Mouse (Mus musculus) CH12.LX (cell line): ENCODE measurements at regions not wholly inside any gene's neighbourhood (a gene's known extent, or its start where the extent isn't known, plus 50 kb on each side); places are given as distances from the start of the nearest gene placed in this dataset.

Experiments used
- CTCF ChIP-seq, 2 experiments: IDR thresholded peaks in 1 of 2; conservative IDR thresholded peaks in 1 of 2; 2 replicates each; pipeline ENCODE4 v1.5.1; 2011 to 2012; ENCODE audit warnings: low read depth in 2 of 2, low read length in 2 of 2, improper control_type of control experiment in 1 of 2, inconsistent platforms in 1 of 2, mild to moderate bottlenecking in 1 of 2, moderate library complexity in 1 of 2
- HCFC1 ChIP-seq: IDR thresholded peaks from 2 replicates; pipeline ENCODE4 v1.6.1; 2012; ENCODE audit warnings: low read depth, mild to moderate bottlenecking, inconsistent platforms, low read length, improper control_type of control experiment
- MAX ChIP-seq: IDR thresholded peaks from 2 replicates; pipeline ENCODE4 v1.6.1; 2011; ENCODE audit warnings: low read length, improper control_type of control experiment
- NELFE ChIP-seq: IDR thresholded peaks from 2 replicates; pipeline ENCODE4 v1.6.1; 2011; ENCODE audit warnings: low read depth, low read length, improper control_type of control experiment
- POLR2A ChIP-seq: IDR thresholded peaks from 2 replicates; pipeline ENCODE4 v1.6.1; 2011; ENCODE audit warnings: low read depth, mild to moderate bottlenecking, improper control_type of control experiment, low read length
- ZC3H11A ChIP-seq: IDR thresholded peaks from 2 replicates; pipeline ENCODE4 v1.6.1; 2012; ENCODE audit warnings: low read depth, mild to moderate bottlenecking, inconsistent platforms, low read length, improper control_type of control experiment
- ZNF384 ChIP-seq: IDR thresholded peaks from 2 replicates; pipeline ENCODE4 v1.6.1; 2012; ENCODE audit warnings: low read depth, low read length, improper control_type of control experiment, inconsistent platforms

- TF ChIP-seq CTCF (conservative IDR thresholded peaks at IDR 0.05 in 1 of 2, IDR thresholded peaks at IDR 0.05 in 1 of 2; ENCODE audit: low read depth in 2 of 2, low read length in 2 of 2) (no peak), ZC3H11A (no peak), HCFC1 (no peak), NELFE (no peak), POLR2A (no peak), ZNF384 (no peak), MAX (no peak)
These were observed 681.2 kb downstream of the Hdgfl1 start for GRCm38 (mm10) chr13:26088727-26089126.
